Mouse (Mus musculus): ENCODE results near the gene Nav1. TPM values are rescaled to one million over a fixed set of nuclear protein-coding genes. Genes with fewer than 3 reads are reported as not detected.

The Nav1 gene
- polyA plus RNA-seq, 1 experiment from 2014 or later: 18.0 TPM

- H3K9me3 ChIP-seq (ENCODE audit: control insufficient read depth, low read length): no peaks in the 10 kb centered on the region
- peak within 1 kb of the TSS; percentile 98 for H3K4me3 ChIP-seq (ENCODE audit: low read depth, low read length)
- H3K36me3 ChIP-seq (ENCODE audit: control insufficient read depth, insufficient read depth, low read length): peaks cover 20% of the 10 kb centered on the region; the same call in 1 of the 2 replicates
- DNase-seq (ENCODE audit: low spot score): peak; percentile 96
- WGBS: under 1% methylated on average over 46 of the region's 65 CpGs
- H3K27ac ChIP-seq (replicated peaks; ENCODE audit: low read depth, low read length): peak within 1 kb of the TSS; percentile 88
- ATAC-seq (ENCODE audit: low read depth): peak; percentile 96
- peak within 1 kb of the TSS; percentile 57 for H3K4me2 ChIP-seq (ENCODE audit: low read depth, low read length)
- H3K4me1 ChIP-seq (ENCODE audit: control insufficient read depth, insufficient read depth, low read length): peaks cover 11% of the 10 kb centered on the region
- peak within 1 kb of the TSS; percentile 93 for H3K9ac ChIP-seq (ENCODE audit: low read depth, low read length)
- no peaks in the 10 kb centered on the region for H3K27me3 ChIP-seq (replicated peaks; ENCODE audit: control insufficient read depth, insufficient read depth, low read length)
Measured at GRCm38 (mm10) chr1:135429901-135430668, 177.0 kb downstream of the Nav1 start, which contains the start of gene Ipo9. Gene Ipo9 (minus strand): TSS chr1:135430499.

- no peaks in the 10 kb centered on the region for H3K27me3 ChIP-seq (replicated peaks; ENCODE audit: control insufficient read depth, insufficient read depth, low read length)
- H3K4me2 ChIP-seq (ENCODE audit: low read depth, low read length): no peak overlapping the region
- H3K9me3 ChIP-seq (ENCODE audit: control insufficient read depth, low read length): no peaks in the 10 kb centered on the region
- H3K4me3 ChIP-seq (ENCODE audit: low read depth, low read length): no peak overlapping the region
- H3K9ac ChIP-seq (ENCODE audit: low read depth, low read length): no peak overlapping the region
- no peak overlapping the region for H3K27ac ChIP-seq (replicated peaks; ENCODE audit: low read depth, low read length)
- 82% methylated on average over 6 of the region's 6 CpGs for WGBS
- no peak for ATAC-seq (ENCODE audit: low read depth)
- H3K4me1 ChIP-seq (ENCODE audit: control insufficient read depth, insufficient read depth, low read length): peaks cover 11% of the 10 kb centered on the region
- H3K36me3 ChIP-seq (ENCODE audit: control insufficient read depth, insufficient read depth, low read length): peaks cover 39% of the 10 kb centered on the region
- no peak for DNase-seq (ENCODE audit: low spot score)
Measured at GRCm38 (mm10) chr1:135427390-135427789, 179.7 kb downstream of the Nav1 start.

DNA sequence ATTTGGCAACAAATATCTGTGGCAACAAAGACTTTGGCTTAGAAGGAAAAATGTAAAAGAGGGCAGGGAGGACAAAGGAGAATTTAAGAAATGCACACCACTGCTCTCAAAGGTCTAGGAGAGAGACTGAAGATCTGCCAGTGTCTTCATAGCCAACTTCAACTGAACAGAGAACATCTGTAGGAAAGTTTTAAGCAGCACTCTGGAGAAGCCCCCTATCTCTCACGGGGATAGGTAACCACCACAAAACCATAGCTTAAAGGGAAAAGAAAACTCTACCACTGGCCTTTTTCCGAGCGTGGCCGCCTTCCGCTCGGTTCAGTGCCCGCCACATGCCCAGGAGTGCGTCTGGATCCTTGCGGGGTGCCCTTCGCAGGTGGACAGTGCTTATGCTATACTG is 180.4 kb downstream of the Nav1 start:
- DNase-seq (ENCODE audit: low spot score): no peak
- H3K36me3 ChIP-seq (ENCODE audit: control insufficient read depth, insufficient read depth, low read length): peaks cover 39% of the 10 kb centered on the region
- no peak for ATAC-seq (ENCODE audit: low read depth)
- H3K27ac ChIP-seq (replicated peaks; ENCODE audit: low read depth, low read length): no peak overlapping the region
- H3K4me3 ChIP-seq (ENCODE audit: low read depth, low read length): no peak overlapping the region
- H3K9ac ChIP-seq (ENCODE audit: low read depth, low read length): no peak overlapping the region
- H3K9me3 ChIP-seq (ENCODE audit: control insufficient read depth, low read length): no peaks in the 10 kb centered on the region
- 95% methylated on average over 10 of the region's 10 CpGs for WGBS
- H3K4me1 ChIP-seq (ENCODE audit: control insufficient read depth, insufficient read depth, low read length): peaks cover 11% of the 10 kb centered on the region
- no peak overlapping the region for H3K4me2 ChIP-seq (ENCODE audit: low read depth, low read length)
- H3K27me3 ChIP-seq (replicated peaks; ENCODE audit: control insufficient read depth, insufficient read depth, low read length): no peaks in the 10 kb centered on the region

DNA sequence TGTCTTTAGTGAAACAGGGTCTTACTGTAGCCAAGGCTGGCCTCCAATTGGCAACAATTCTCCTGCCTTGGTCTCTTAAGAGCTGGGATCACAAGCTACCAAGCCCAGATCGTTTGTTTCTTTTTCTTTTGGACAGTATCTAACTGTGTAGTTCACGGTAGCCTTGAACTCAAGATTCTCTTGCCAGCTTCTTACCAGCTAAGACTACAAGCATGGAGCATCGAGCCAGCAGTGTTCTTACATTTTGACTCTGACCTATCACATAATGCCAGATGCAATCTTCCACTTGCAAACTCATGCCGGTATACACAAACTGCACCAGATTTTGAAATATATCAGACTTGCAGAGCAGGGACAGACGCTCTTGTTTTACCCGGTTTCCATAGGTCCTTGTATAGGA is 184.3 kb downstream of the Nav1 start:
- no peak overlapping the region for H3K4me2 ChIP-seq (ENCODE audit: low read depth, low read length)
- H3K4me3 ChIP-seq (ENCODE audit: low read depth, low read length): no peak overlapping the region
- no peak overlapping the region for H3K9ac ChIP-seq (ENCODE audit: low read depth, low read length)
- ATAC-seq (ENCODE audit: low read depth) (no peak), DNase-seq (ENCODE audit: low spot score) (no peak)
- H3K27ac ChIP-seq (replicated peaks; ENCODE audit: low read depth, low read length): no peak overlapping the region
- H3K36me3 ChIP-seq (ENCODE audit: control insufficient read depth, insufficient read depth, low read length): peaks cover 67% of the 10 kb centered on the region
- WGBS: 95% methylated on average over 6 of the region's 6 CpGs
- H3K4me1 ChIP-seq (ENCODE audit: control insufficient read depth, insufficient read depth, low read length): no peaks in the 10 kb centered on the region
- H3K27me3 ChIP-seq (replicated peaks; ENCODE audit: control insufficient read depth, insufficient read depth, low read length): no peaks in the 10 kb centered on the region
- H3K9me3 ChIP-seq (ENCODE audit: control insufficient read depth, low read length): no peaks in the 10 kb centered on the region

DNA sequence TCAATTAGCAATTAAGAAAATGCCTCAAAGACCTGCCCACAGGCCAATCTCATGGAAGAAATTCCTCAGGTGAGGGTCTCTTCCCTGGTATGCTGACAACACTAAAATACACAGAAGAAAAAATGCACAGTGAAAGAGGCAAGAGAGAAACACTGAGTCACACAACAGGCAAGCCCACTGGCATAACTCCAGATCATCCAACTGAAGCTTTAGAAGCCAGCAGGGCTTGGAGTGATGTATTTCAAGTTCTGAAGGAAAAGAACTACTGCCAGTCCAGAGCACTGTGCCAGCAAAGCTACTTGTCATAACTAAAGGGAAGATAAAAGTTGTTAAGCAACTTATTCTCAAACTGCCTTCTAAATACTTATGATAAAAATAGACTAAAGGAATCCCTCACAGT is 193.1 kb downstream of the Nav1 start:
- H3K9me3 ChIP-seq (ENCODE audit: control insufficient read depth, low read length): no peaks in the 10 kb centered on the region
- DNase-seq (ENCODE audit: low spot score): no peak
- H3K4me1 ChIP-seq (ENCODE audit: control insufficient read depth, insufficient read depth, low read length): no peaks in the 10 kb centered on the region
- H3K4me3 ChIP-seq (ENCODE audit: low read depth, low read length): no peak overlapping the region
- no peak overlapping the region for H3K4me2 ChIP-seq (ENCODE audit: low read depth, low read length)
- ATAC-seq (ENCODE audit: low read depth): no peak
- H3K36me3 ChIP-seq (ENCODE audit: control insufficient read depth, insufficient read depth, low read length): peaks cover 97% of the 10 kb centered on the region
- no peaks in the 10 kb centered on the region for H3K27me3 ChIP-seq (replicated peaks; ENCODE audit: control insufficient read depth, insufficient read depth, low read length)
- no peak overlapping the region for H3K9ac ChIP-seq (ENCODE audit: low read depth, low read length)
- no peak overlapping the region for H3K27ac ChIP-seq (replicated peaks; ENCODE audit: low read depth, low read length)

GRCm38 (mm10) chr1:135412130-135412529 is 195.0 kb downstream of the Nav1 start:
- H3K9me3 ChIP-seq (ENCODE audit: control insufficient read depth, low read length): no peaks in the 10 kb centered on the region
- DNase-seq (ENCODE audit: low spot score): no peak
- no peak overlapping the region for H3K9ac ChIP-seq (ENCODE audit: low read depth, low read length)
- H3K4me3 ChIP-seq (ENCODE audit: low read depth, low read length): no peak overlapping the region
- H3K4me2 ChIP-seq (ENCODE audit: low read depth, low read length): no peak overlapping the region
- no peaks in the 10 kb centered on the region for H3K27me3 ChIP-seq (replicated peaks; ENCODE audit: control insufficient read depth, insufficient read depth, low read length)
- WGBS: 87% methylated on average over 4 of the region's 4 CpGs
- H3K27ac ChIP-seq (replicated peaks; ENCODE audit: low read depth, low read length): no peak overlapping the region
- peaks cover 96% of the 10 kb centered on the region for H3K36me3 ChIP-seq (ENCODE audit: control insufficient read depth, insufficient read depth, low read length)
- no peaks in the 10 kb centered on the region for H3K4me1 ChIP-seq (ENCODE audit: control insufficient read depth, insufficient read depth, low read length)
- no peak for ATAC-seq (ENCODE audit: low read depth)

DNA sequence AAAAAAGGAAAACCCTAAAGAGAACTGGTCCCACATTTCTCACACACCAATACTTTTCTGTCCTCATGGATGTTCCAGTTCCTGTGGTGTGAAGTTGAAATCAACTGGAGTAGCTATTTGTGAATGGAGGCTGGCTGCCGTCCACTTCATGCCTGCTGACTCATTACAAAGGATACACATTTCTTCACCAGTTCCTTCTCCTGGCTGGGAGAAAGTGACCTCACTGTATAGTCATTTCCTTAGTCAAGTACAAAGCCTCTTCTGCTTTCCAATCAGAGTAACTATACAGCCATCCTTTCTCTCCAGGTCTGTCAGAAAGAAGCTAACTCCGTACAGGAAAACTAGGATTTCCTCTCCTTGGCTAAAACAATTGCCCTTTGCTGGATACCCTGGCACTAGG is 196.1 kb downstream of the Nav1 start:
- no peak overlapping the region for H3K4me3 ChIP-seq (ENCODE audit: low read depth, low read length)
- ATAC-seq (ENCODE audit: low read depth): no peak
- H3K9me3 ChIP-seq (ENCODE audit: control insufficient read depth, low read length): no peaks in the 10 kb centered on the region
- peaks cover 94% of the 10 kb centered on the region for H3K36me3 ChIP-seq (ENCODE audit: control insufficient read depth, insufficient read depth, low read length)
- H3K4me1 ChIP-seq (ENCODE audit: control insufficient read depth, insufficient read depth, low read length): no peaks in the 10 kb centered on the region
- peak; percentile 43 for DNase-seq (ENCODE audit: low spot score)
- no peak overlapping the region for H3K9ac ChIP-seq (ENCODE audit: low read depth, low read length)
- H3K27ac ChIP-seq (replicated peaks; ENCODE audit: low read depth, low read length): no peak overlapping the region
- H3K27me3 ChIP-seq (replicated peaks; ENCODE audit: control insufficient read depth, insufficient read depth, low read length): no peaks in the 10 kb centered on the region
- no peak overlapping the region for H3K4me2 ChIP-seq (ENCODE audit: low read depth, low read length)
- WGBS: 88% methylated on average over 2 of the region's 2 CpGs

DNA sequence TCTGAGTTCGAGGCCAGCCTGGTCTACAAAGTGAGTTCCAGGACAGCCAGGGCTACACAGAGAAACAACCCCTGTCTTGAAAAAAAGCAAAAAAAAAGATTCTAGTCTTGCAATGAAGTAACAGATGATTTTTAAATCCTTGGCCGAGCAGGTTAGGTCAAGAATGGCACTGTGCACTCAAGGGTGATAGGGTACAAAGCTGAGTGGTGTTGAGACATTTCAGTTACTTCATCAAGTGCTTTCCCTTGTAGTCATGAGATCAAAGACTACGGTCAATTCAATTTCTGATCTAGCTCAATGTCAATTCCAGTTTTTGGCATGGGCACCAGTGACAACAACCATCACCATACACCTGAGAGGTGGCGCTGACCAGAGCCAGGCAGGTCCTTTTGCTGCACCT is 198.1 kb downstream of the Nav1 start:
- H3K36me3 ChIP-seq (ENCODE audit: control insufficient read depth, insufficient read depth, low read length): peaks cover 94% of the 10 kb centered on the region
- no peaks in the 10 kb centered on the region for H3K9me3 ChIP-seq (ENCODE audit: control insufficient read depth, low read length)
- ATAC-seq (ENCODE audit: low read depth) (no peak), DNase-seq (ENCODE audit: low spot score) (no peak)
- H3K27ac ChIP-seq (replicated peaks; ENCODE audit: low read depth, low read length): no peak overlapping the region
- no peaks in the 10 kb centered on the region for H3K27me3 ChIP-seq (replicated peaks; ENCODE audit: control insufficient read depth, insufficient read depth, low read length)
- WGBS: 89% methylated on average over 4 of the region's 4 CpGs
- H3K4me1 ChIP-seq (ENCODE audit: control insufficient read depth, insufficient read depth, low read length): no peaks in the 10 kb centered on the region
- no peak overlapping the region for H3K9ac ChIP-seq (ENCODE audit: low read depth, low read length)
- H3K4me2 ChIP-seq (ENCODE audit: low read depth, low read length): no peak overlapping the region
- no peak overlapping the region for H3K4me3 ChIP-seq (ENCODE audit: low read depth, low read length)

GRCm38 (mm10) chr1:135405356-135405755 is 201.7 kb downstream of the Nav1 start:
- Histone ChIP-seq H3K27me3 (replicated peaks; ENCODE audit: control insufficient read depth, insufficient read depth, low read length) (no peaks in the 10 kb centered on the region), H3K9me3 (ENCODE audit: control insufficient read depth, low read length) (no peaks in the 10 kb centered on the region), H3K9ac (ENCODE audit: low read depth, low read length) (no peak overlapping the region), H3K4me3 (ENCODE audit: low read depth, low read length) (no peak overlapping the region), H3K4me2 (ENCODE audit: low read depth, low read length) (no peak overlapping the region), H3K27ac (replicated peaks; ENCODE audit: low read depth, low read length) (no peak overlapping the region), H3K36me3 (ENCODE audit: control insufficient read depth, insufficient read depth, low read length) (peaks cover 93% of the 10 kb centered on the region), H3K4me1 (ENCODE audit: control insufficient read depth, insufficient read depth, low read length) (no peaks in the 10 kb centered on the region)
- WGBS: 83% methylated on average over 7 of the region's 7 CpGs
- ATAC-seq (ENCODE audit: low read depth): no peak
- DNase-seq (ENCODE audit: low spot score): no peak
